Mouse (Mus musculus): ENCODE data around the gene Slf1. TPM values are rescaled to one million over a fixed set of nuclear protein-coding genes. Genes with fewer than 3 reads are reported as not detected.
"Not testable (repeated sequence)": the region's sequence is repeated elsewhere in the genome, so short reads cannot be mapped to it uniquely, and the experiment has no call there.

Gene Slf1
- total RNA-seq (2015; ENCODE audit: low replicate concordance) (11.3 and 19.1 TPM in 2 replicates), total RNA-seq (2017; ENCODE audit: low replicate concordance) (28.1 and 38.7 TPM in 2 replicates)

DNA sequence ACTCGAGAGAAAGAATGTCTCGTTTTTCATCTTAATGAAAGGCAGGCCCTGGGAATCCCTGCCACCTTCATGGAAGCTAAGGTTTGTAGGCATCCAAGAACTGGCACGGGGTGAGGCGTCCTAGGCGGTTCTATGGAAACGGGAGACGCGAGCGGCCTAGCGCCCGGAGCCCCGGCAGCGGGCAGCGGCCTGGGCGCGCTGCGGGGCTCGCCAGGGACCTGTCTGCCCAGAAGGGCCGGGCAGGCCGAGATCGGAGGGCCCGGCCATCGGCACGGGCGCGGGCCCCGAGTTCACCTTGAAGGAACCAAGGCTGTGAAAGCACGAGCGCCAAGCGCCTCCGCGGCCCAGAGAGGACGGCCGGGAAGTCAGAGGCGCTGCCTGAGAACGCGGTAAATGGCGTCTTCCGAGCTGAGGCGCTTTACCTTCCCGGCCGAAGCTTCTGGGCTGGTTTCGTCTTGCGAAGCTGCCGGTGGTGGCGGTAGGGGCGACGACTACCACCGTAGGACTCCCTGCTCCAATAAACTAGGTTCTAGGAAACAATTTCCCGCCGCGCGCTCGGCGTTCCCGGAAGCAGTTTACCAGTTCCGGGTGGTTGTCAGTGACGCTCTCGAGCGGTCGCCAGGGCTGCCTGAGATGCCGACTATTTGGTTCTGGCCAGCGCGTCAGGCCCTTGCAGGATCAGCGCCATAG lies at the start of gene Slf1, which contains the start of gene 2210408I21Rik:
TSS of gene Slf1 (minus strand) at position 543 of the 690 bp plus-strand sequence.
TSS of gene 2210408I21Rik (plus strand) at position 610 of the 690 bp plus-strand sequence.
- peak; percentile 93 for ATAC-seq (replicated peaks; ENCODE audit: low FRiP score, poor library complexity, severe bottlenecking)

DNA sequence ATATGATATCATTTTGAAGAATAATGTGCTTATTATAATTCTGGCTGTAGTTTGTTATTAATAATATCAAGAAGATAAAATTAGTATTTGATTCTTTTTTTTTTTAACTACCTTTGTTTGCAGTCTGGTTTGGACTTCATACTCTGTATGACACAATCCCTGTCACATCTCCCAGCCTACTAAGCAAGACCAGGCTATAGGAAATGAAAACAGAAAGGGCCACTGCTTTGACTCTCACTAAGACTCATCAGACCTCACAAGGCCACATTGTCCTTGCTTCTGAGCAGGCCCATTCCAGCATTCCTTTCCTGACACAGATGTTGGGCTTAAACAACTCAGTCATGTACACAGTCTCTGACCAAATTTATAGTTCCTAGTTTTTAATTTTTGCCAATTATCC lies 42.7 kb upstream of the Slf1 start:
- no peak for ATAC-seq (replicated peaks; ENCODE audit: low FRiP score, poor library complexity, severe bottlenecking)

DNA sequence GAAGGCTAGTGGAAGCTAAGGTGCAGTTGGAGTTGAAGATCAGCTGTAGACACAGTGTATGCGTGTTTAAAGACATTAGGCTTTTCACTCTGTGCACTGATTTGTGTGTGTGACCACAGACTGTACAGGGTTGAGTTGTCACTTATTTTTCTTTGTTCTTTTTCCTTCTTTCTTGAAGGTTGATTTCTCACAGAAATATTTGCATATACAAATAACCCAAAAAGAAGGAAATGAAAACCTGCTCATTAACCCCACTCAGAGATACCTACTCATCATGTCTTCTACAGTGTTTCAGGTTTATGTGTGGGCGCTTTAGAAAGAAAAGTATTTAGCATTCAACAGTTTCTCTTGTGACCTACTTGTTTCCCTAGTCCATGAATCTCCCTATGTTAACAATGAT lies 5.6 kb upstream of the Slf1 start:
- no peak for ATAC-seq (replicated peaks; ENCODE audit: low FRiP score, poor library complexity, severe bottlenecking)

DNA sequence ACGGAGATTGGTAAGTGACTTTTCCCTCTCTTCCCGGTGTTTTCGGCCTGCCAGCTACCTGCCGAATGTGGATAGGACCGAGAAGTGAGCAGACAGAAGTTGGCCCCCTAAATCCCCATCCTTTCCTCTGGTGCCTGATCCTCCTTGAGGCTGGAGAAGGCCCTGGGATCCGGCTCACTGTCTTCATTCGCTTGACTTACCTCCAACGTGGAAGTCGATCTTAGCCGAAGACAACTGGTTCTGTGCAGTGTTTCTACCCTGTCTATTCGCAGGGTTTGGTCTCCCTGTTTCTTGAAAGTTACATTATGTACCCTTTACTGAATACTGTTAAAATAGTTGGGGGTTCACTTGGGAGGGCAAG lies 328 bp upstream of the Slf1 start:
- ATAC-seq (replicated peaks; ENCODE audit: low FRiP score, poor library complexity, severe bottlenecking) = peak; percentile 69

DNA sequence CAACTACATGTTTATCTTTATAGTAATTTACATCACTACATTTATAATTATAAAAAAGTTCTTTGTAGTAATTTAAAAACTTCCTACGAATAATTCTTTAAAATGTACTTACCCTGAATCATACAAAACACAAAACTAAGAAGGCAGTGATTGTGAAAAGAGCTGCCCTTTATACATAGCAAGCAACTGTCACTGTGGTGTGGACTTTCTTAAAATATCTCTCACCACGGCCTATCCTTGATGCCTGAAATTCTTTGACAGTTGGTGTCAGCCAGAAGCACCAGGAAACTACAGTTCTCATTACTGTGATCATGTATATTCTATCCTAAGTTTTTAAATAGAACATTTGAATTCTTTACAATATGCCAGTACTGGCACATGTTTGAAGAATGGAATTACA lies 4.1 kb downstream of the Slf1 start:
- no peak for ATAC-seq (replicated peaks; ENCODE audit: low FRiP score, poor library complexity, severe bottlenecking)

DNA sequence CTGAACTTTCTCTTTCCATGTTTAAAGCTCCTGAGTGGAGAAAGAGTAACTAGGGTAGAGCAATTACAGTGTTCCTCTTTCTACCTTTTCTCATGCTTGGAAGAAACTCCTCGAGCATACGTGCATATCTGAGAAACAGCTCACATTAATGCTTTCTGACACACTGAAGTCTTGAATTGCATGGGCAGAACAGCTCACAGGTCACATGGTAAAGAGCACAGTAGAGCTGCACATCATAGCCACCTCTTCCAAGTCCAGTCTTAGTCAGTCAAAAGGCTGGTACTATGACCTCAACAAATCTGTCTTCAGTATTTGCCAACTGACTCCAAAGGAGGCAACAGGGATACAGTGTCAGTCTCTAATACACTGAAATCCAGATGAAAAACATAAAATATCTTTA lies 7.0 kb downstream of the Slf1 start:
- ATAC-seq (replicated peaks; ENCODE audit: low FRiP score, poor library complexity, severe bottlenecking) = no peak

DNA sequence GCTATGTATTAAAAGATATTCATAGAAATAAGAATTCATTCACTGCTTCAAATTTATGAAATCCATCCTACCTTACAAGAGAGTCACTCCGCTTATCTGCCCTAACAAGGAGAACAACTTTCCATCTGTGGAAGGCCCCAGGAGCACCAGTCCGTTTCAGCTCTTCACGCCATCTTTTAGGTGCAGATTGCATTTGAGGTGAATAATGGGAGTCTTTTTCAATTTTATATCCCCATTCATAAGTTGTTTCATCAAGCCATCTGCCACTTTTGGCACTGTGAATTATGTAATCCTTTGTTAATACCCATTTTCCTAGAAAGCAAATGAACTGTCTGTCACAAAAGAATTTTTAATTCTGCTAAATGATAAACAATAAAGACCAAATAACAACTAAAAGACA lies 10.1 kb downstream of the Slf1 start:
- no peak for ATAC-seq (replicated peaks; ENCODE audit: low FRiP score, poor library complexity, severe bottlenecking)

DNA sequence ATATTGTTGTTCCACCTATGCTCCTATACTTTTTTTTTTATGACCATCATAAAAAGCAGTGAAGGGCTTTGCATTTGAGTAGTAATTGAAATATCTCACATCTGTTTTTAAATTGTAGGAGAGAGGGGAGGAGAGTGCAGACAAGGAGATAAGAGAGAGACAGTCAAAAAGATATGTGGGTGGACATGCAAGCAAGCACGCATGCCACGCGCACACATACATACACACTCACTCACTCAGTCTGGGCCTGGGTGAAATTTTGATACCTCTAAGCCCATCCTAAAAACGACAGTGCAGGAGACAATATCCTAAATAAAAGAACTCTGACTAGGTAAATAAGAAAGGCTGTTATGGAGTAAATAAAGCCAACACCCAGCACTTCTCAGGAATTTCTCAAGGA lies 16.6 kb downstream of the Slf1 start:
- no peak for ATAC-seq (replicated peaks; ENCODE audit: low FRiP score, poor library complexity, severe bottlenecking)

DNA sequence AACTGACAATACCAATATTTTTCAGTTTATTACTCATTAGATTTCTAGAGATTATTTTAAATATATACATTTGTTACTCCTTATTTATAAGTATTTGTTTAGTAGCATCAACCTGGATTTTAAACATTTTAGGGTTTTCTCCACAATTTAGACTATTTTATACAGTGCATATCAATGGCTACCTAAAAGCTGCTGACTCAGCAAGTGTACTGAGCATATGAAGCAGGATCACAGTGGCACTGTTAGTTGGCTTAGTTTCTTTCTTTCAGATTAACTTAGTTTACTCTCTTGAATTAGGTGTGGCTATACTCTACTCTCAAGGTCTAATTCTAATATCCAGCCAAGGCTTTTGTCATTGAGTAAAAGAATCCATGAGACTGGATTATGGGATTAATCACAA lies 27.5 kb downstream of the Slf1 start:
- ATAC-seq (replicated peaks; ENCODE audit: low FRiP score, poor library complexity, severe bottlenecking) = no peak

DNA sequence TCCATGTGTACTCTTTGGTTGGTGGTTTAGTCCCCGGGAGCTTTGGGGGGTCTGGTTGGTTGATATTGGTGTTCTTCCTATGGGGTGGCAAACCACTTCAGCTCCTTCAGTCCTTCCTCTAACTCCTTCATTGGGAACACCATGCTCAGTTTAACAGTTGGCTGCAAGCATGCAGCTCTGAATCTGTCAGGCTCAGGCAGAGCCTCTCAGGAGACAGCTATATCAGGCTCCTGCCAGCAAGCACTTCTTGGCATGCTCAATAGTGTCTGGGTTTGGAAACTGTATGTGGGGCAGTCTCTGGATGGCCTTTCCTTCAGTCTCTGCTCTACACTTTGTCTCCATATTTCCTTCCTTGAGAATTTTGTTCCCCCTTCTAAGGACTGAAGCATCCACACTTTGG lies 42.4 kb downstream of the Slf1 start:
- ATAC-seq (replicated peaks; ENCODE audit: low FRiP score, poor library complexity, severe bottlenecking) = not testable (repeated sequence)

DNA sequence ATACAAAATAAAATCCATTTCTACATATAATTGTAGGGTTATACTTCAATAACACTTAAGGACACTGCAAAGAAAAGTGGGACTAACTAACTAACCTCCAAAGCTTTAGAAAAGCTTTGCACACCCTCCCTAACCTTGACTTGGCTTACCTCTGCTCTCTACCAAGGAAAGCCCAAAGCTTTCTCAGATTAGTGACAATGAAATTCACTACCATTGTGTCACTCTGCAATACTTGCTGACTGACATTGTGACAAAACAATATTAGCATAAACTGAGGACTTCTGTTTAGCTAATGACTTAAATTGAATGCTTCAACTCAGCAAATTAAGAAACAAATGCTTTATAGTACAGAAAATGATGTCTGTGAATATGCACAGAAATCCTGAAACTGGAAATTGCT lies 63.2 kb downstream of the Slf1 start:
- ATAC-seq (replicated peaks; ENCODE audit: low FRiP score, poor library complexity, severe bottlenecking) = no peak

DNA sequence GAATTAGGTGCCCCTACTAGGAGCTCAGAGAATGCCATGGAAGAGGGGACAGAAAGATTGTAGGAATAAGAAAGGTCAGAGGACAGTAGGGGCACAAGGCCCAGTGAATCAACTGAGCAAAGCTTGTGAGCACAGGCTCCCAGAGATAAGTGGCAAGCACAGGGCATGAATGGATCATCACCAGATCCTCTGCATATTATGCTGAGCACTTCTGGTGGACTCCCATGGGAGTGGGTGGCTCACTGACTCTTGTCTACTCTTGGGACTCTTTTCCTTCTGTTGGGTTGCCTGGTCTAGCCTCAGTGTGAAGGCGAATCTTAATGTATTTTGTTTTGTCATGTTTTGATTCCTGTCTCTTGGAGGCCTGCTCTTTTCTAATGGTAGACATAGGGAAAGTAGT lies 66.4 kb downstream of the Slf1 start:
- ATAC-seq (replicated peaks; ENCODE audit: low FRiP score, poor library complexity, severe bottlenecking) = no peak

DNA sequence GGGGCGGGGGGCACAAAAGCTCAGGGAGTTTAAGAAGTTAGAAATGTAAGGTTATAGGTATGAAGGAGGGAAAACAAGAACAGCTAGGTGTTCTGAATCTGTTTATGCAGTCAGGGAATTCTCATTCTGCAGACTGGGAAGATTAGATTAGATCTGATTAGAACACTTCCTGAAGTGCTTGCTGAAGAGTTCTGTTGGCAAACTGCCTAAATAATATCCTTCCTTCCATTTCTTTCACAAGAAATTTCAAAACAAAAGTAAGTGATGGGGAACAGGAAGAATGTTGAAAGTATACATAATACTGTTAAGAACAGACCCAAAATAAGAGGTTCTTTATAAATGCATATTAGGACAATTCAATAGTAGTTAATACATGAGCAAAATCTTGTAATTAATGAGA lies 72.1 kb downstream of the Slf1 start:
- no peak for ATAC-seq (replicated peaks; ENCODE audit: low FRiP score, poor library complexity, severe bottlenecking)

DNA sequence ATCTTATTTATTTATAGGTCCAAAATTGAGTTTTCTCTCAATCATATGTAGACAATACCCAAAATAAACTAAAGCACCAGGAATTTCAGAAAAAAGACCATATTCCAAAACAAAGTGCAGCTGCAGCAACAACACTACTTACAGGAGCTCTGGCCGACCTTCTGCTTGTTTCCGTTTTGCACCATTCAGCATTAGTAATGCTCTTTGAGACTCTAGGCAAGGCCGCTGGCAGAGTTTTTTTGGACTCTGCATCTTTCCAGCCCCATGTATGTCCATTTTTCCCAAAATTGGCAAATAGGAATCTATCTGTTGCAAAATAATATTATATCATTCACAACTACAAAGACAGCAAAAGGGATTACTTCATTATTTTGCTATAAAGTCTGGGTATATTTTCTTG lies 85.5 kb downstream of the Slf1 start:
- no peak for ATAC-seq (replicated peaks; ENCODE audit: low FRiP score, poor library complexity, severe bottlenecking)

DNA sequence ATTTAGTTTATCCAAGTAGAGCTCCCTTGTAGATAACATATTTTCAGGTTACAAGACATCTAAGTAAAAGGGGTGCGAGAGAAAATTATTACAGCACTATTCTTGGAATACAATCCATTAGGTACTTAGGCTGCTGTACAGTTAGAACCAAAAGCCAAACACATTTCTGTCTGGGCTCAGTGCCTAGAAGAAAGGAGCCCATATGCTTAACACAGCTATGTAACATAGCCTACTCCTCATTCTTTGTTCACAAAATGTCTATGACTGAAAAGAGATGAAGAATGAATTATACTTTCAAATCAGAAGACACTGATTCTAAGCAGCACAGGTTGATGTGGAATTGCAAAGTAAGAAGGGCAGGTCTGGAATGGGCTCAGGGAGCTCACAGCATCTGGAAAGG lies 86.8 kb downstream of the Slf1 start:
- ATAC-seq (replicated peaks; ENCODE audit: low FRiP score, poor library complexity, severe bottlenecking) = no peak

DNA sequence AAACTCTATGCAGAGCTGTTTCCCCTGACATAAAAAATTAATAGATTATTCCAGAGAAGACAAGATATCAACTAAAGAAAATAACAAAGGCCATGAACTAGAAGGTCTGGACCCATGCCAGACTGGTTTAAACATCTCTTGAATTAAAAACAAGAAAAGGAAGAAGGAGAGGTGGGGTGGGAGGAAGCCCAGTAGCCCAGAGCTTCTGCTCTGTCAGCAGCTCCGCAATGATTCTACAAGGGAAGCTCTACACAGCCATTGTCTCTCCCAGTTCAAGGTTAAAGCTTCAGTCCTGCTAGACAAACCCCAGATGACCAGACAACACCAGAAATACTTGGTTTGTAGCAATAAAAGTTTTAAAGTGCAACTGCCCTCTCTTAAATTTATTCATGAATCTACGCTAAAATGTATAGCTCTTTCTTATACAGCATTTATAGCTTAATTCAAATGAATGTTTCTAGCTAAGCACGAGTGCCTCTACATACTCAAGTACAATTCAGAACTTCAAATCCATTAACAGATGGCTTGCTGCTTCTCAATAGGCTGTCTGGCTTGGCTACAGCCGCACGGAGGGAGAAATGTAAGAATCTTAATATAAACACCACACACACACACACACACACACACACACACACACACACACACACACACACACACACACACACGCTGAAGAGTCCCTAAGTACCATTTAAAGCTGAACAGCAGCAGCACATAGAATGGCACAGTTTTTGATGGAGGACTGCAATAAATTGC lies 87.9 kb downstream of the Slf1 start:
- no peak for ATAC-seq (replicated peaks; ENCODE audit: low FRiP score, poor library complexity, severe bottlenecking)

DNA sequence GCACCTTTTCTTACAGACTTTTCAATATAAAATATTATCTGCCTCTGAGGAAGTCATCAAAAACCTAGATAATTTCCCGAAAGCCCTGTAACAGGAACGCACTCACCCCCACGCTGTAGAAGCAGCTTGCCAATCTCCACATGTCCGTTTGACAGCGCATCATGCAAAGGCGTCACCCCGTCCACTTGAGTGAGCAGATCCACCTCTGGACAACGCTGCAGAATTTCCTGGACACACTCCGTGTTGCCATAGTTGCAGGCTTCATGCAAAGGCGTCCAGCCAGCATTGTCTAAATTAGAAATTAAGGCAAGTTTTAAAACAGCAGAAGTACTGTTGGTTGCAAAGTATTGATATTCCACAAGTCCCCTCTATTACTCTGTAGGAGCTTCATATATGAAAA lies 88.9 kb downstream of the Slf1 start:
- ATAC-seq (replicated peaks; ENCODE audit: low FRiP score, poor library complexity, severe bottlenecking) = no peak

DNA sequence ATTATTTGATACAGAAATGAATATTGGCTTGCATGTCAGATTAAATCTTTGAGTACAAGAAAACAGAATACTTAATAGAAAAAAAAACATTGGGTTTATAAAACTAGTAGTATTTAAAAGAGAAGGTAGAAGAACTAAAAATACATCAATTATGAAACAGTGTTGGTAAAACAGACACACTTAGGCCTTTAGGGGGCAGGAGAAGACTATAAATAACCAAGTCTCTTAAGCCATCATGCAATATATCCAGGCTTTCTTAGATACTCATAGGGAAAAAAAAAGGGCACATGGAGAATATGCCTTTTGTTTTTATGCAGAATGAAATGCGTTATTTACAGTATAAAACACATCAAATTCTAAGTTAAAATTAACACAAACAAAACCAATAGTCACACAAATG lies 89.9 kb downstream of the Slf1 start:
- ATAC-seq (replicated peaks; ENCODE audit: low FRiP score, poor library complexity, severe bottlenecking) = no peak

DNA sequence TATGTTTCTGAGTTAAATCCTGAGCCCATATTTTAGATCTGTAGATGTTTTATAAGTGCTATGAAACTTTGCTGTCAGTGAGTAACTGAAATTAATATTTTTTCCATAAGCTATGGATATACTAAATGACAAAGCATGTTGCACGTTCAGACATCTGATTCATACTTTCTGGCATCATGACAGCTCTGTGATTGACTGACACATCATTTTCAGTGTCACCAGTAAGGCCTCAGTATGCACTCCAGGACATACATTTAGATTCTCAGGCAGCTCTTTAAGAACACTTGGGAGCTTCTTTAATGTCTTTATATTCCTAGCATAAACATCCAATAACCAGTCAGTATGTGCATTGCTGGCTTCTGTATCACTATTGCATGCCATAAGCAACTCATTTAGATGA lies 91.9 kb downstream of the Slf1 start:
- ATAC-seq (replicated peaks; ENCODE audit: low FRiP score, poor library complexity, severe bottlenecking) = no peak

DNA sequence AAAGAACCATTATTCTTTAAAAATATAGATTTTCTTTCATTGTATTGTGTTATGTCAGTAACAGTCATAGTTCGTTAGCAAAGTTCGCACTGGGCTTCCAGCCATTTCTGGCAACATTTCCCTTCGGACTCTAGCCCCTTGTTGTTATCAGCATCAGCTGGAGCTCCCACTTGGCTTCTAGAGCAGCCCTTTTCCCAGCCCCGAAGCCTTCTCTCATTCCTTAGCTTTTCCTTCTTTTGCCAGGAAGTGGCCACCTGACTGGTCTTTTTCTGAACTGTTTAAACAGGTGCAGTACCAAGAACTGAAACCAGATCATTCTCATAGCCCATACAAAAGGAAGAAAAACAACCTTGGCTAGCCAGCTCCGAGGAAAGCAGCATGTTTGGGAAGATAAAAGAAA lies 105.7 kb downstream of the Slf1 start:
- no peak for ATAC-seq (replicated peaks; ENCODE audit: low FRiP score, poor library complexity, severe bottlenecking)

DNA sequence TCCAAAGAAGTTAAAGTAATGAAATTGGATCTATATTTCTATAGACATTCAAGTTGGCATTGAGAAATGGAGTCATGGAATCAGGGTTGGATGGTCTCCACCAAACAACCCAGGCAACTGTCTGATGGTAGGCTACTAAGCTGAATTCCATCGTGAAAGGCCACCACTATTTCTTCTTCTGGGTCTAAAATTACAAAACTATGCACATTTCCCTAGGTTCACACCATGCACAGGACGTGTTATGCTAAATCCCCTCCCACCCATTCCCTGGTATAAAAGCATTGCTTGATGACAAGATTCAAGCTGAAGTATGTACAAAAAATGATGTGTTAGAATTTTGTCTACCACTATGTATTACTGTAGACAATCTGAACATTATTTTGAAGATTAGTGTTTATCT lies 116.4 kb downstream of the Slf1 start:
- ATAC-seq (replicated peaks; ENCODE audit: low FRiP score, poor library complexity, severe bottlenecking) = no peak

DNA sequence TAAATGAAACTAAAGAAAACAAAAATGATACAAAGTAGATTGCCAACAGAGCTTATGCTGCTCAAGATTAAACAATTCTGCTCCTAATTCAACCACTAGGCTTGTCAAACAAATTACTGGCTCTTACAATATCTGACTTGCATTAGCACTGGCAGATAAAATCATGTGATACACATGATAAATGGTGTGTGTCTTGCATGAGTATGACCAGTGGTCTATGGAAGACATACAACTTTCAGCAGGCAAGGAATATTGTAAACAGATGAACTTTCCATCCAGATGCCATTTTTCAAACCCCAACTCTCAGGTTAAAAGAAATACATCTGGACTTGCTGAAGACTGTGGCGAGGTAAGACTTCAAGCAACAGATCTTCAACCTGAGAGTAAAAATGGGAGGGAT lies 131.6 kb downstream of the Slf1 start:
- no peak for ATAC-seq (replicated peaks; ENCODE audit: low FRiP score, poor library complexity, severe bottlenecking)

Data from erythroid progenitor cell, adult 5-6 weeks (primary cell).